Comparison of ENCODE assay signal across 9 mouse cellular contexts in the genomic region with DNA sequence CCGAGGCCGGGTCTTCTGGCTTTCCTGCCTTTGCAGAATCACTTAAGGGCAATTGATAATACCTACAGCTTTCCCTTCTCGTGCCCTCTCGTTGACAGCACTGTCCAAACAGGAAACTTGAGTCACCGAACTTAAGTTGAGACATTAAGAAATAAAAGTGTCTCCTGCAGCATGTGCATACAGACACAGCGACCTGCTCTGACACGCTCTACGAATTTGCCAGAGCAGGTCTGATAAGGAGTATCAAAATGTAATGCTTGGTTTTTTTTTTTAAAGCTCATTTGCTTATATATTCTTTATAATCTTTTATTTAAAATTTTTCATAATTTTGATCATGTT.
DNase-seq lines count a peak whose midpoint lies in the region; ATAC-seq and TF ChIP-seq lines count a peak whose summit lies in the region.
"Had no signal": no experiment of that assay in that cellular context is flagged by ENCODE, and none has a peak within 500 bp of the region (broad histone marks: within the 10 kb centered on the region; RNA-seq: fewer than 3 reads in every experiment).

No protein-coding gene starts in this region.

- H3ac ChIP-seq in myocyte (ENCODE audit: control insufficient read depth, insufficient read length) = no peak overlapping the region

- H3K79me2 ChIP-seq in myocyte (ENCODE audit: control insufficient read depth, insufficient read depth) = peaks cover 25% of the 10 kb centered on the region

- 0 out of 2 replicates have a peak, but pooled peaks cover 3% of the 10 kb centered on the region for H3K36me3 ChIP-seq in heart, embryonic 13.5 days
- H3K36me3 ChIP-seq in lung, postnatal 0 days (ENCODE audit: insufficient read depth, low read length) = no peaks in the 10 kb centered on the region
- H3K36me3 ChIP-seq in myocyte (ENCODE audit: control insufficient read depth, insufficient read depth) = no peaks in the 10 kb centered on the region
- H3K36me3 ChIP-seq in hindbrain, embryonic 13.5 days = no peaks in the 10 kb centered on the region

- peaks cover 6% of the 10 kb centered on the region for H3K9me3 ChIP-seq in heart, embryonic 13.5 days
- H3K9me3 ChIP-seq in lung, postnatal 0 days (ENCODE audit: low read length) = peaks cover 5% of the 10 kb centered on the region
- H3K9me3 ChIP-seq in hindbrain, embryonic 13.5 days = peaks cover 5% of the 10 kb centered on the region

- peak overlapping the region; percentile 46 for H3K4me2 ChIP-seq in heart, embryonic 13.5 days
- no peak overlapping the region for H3K4me2 ChIP-seq in lung, postnatal 0 days (replicated peaks; ENCODE audit: low read depth, low read length)
- H3K4me2 ChIP-seq in myocyte (ENCODE audit: low read depth) = peak overlapping the region; percentile 63
- no peak overlapping the region for H3K4me2 ChIP-seq in hindbrain, embryonic 13.5 days
- H3K4me2 ChIP-seq: liver, embryonic 12.5 days had no signal

- TF ChIP-seq EP300 in lung, postnatal 0 days (IDR thresholded peaks at IDR 0.05) = 0 out of 2 replicates have a peak, but pooled peaks have one; percentile 2

- H3K9ac ChIP-seq in heart, embryonic 13.5 days = no peak overlapping the region
- no peak overlapping the region for H3K9ac ChIP-seq in lung, postnatal 0 days (replicated peaks; ENCODE audit: low read depth)
- H3K9ac ChIP-seq in hindbrain, embryonic 13.5 days = no peak overlapping the region
- H3K9ac ChIP-seq: liver, embryonic 12.5 days had no signal

- intact Hi-C loops in heart, postnatal 14 days (cut with DNase I) = loop anchor here (2.0 kb wide), 2 partner anchors 152 to 242 kb away; no protein-coding TSS in a partner anchor

- ATAC-seq in heart, embryonic 13.5 days (ENCODE audit: extremely low read depth, insufficient number of reproducible peaks, low FRiP score, low TSS enrichment) = no peak
- ATAC-seq in lung, postnatal 0 days = no peak
- ATAC-seq in hindbrain, embryonic 13.5 days (ENCODE audit: low FRiP score) = no peak
- ATAC-seq: liver, embryonic 12.5 days had no signal

- H3K27me3 ChIP-seq in heart, embryonic 13.5 days (replicated peaks) = no peaks in the 10 kb centered on the region
- no peaks in the 10 kb centered on the region for H3K27me3 ChIP-seq in lung, postnatal 0 days (replicated peaks; ENCODE audit: insufficient read depth, low read length)
- H3K27me3 ChIP-seq in myocyte (ENCODE audit: control insufficient read depth, insufficient read depth, insufficient read length) = no peaks in the 10 kb centered on the region
- no peaks in the 10 kb centered on the region for H3K27me3 ChIP-seq in hindbrain, embryonic 13.5 days
- H3K27me3 ChIP-seq: liver, embryonic 12.5 days had no signal

- no peak for TF ChIP-seq CTCF in lung, postnatal 0 days (IDR thresholded peaks at IDR 0.05)

- no peak overlapping the region for H3K4me3 ChIP-seq in heart, embryonic 13.5 days
- H3K4me3 ChIP-seq in lung, postnatal 0 days (ENCODE audit: low read depth, low read length) = no peak overlapping the region
- H3K4me3 ChIP-seq in myocyte = no peak overlapping the region
- no peak overlapping the region for H3K4me3 ChIP-seq in hindbrain, embryonic 13.5 days
- H3K4me3 ChIP-seq: liver, embryonic 12.5 days had no signal

- no peak for TF ChIP-seq POLR2A in myocyte (IDR thresholded peaks at IDR 0.05; ENCODE audit: insufficient read length, low read depth)

- DNase-seq in heart, postnatal 14 days = no peak
- peak; percentile 22 for DNase-seq in lung, postnatal 0 days (ENCODE audit: low spot score)
- DNase-seq in lung, postnatal 25 days (ENCODE audit: low spot score) = no peak
- DNase-seq in c-Kit-positive CD71-negative TER-119-negative erythroid progenitor cells, embryonic 14.5 days (ENCODE audit: low read depth) = peak; percentile 16
- no peak for DNase-seq in kidney, adult 8-10 months

- 17% methylated on average over 8 of the region's 8 CpGs for WGBS in heart, embryonic 13.5 days
- 24% methylated on average over 8 of the region's 8 CpGs for WGBS in lung, postnatal 0 days
- WGBS in hindbrain, embryonic 13.5 days = 80% methylated on average over 8 of the region's 8 CpGs

- H3K4me1 ChIP-seq in heart, embryonic 13.5 days = peaks cover 54% of the 10 kb centered on the region
- H3K4me1 ChIP-seq in lung, postnatal 0 days (ENCODE audit: insufficient read depth, low read depth, low read length) = no peaks in the 10 kb centered on the region
- H3K4me1 ChIP-seq in hindbrain, embryonic 13.5 days (replicated peaks) = no peaks in the 10 kb centered on the region

- H3K27ac ChIP-seq in heart, embryonic 13.5 days (replicated peaks) = 0 out of 2 replicates have a peak overlapping the region, but pooled peaks have one; percentile 50
- no peak overlapping the region for H3K27ac ChIP-seq in lung, postnatal 0 days (ENCODE audit: low read length)
- H3K27ac ChIP-seq in hindbrain, embryonic 13.5 days = no peak overlapping the region
- H3K27ac ChIP-seq: liver, embryonic 12.5 days had no signal

TF ChIP-seq in myocyte, 11 proteins besides CTCF, POLR2A, EP300 and RAD21:
- TF ChIP-seq TCF3 (IDR thresholded peaks at IDR 0.05; ENCODE audit: insufficient read length, low read depth) (no peak), CEBPB (IDR thresholded peaks at IDR 0.05; ENCODE audit: insufficient read depth, poor library complexity, severe bottlenecking) (no peak), MYOD1 (IDR thresholded peaks at IDR 0.05; ENCODE audit: control insufficient read depth in 1 of 3, insufficient read length in 2 of 3, low read depth in 2 of 3) (no peak), MAX (IDR thresholded peaks at IDR 0.05; ENCODE audit: low read depth) (no peak), USF1 (IDR thresholded peaks at IDR 0.05; ENCODE audit: low read depth) (no peak), E2F4 (IDR thresholded peaks at IDR 0.05; ENCODE audit: insufficient read depth) (no peak), MYOG (IDR thresholded peaks at IDR 0.05; ENCODE audit: control insufficient read depth in 1 of 3, insufficient read depth in 1 of 3, insufficient read length in 2 of 3, low read depth in 2 of 3) (no peak), REST (IDR thresholded peaks at IDR 0.05; ENCODE audit: insufficient read depth, insufficient read length) (no peak), SRF (IDR thresholded peaks at IDR 0.05; ENCODE audit: control insufficient read depth, insufficient read length, low read depth) (no peak), POLR2AphosphoS2 (IDR thresholded peaks at IDR 0.05; ENCODE audit: insufficient read length, low read depth) (no peak), TCF12 (IDR thresholded peaks at IDR 0.05; ENCODE audit: insufficient read depth, poor library complexity, severe bottlenecking) (no peak)

Comparison
In these comparisons a context has a peak if more than half of its experiments do, and no peak if none do; other contexts are left out.
1. DNase-seq: peak in lung, postnatal 0 days (single experiment) and c-Kit-positive CD71-negative TER-119-negative erythroid progenitor cells, embryonic 14.5 days (single experiment); none in heart, postnatal 14 days (0 of 2), lung, postnatal 25 days (single experiment) and kidney, adult 8-10 months (0 of 2).
2. H3K4me2 ChIP-seq: peak in heart, embryonic 13.5 days (single experiment) and myocyte (single experiment); none in lung, postnatal 0 days (single experiment) and hindbrain, embryonic 13.5 days (single experiment).